7 mouse cellular contexts compared by ENCODE assay signal in the genomic region with DNA sequence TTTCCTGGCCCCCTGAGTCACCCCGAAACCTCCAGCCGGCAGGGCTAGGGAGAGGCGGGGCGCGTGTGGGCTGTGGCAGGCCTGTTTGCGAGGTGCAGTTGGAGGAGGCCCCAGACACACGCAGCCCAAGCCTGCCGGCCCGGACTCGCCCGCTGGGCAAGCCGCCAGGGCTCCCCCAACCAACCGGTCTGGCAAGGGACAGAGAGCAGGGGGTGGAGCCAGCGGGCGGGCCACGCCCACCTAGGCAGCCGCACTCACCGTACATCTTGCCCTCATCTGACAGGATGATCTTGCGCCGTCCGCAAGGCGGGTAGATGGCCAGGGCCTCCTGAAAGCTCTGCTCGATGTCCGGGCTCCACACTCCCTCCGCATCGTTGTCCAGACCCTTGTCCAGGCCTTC. TPM values are rescaled to one million over a fixed set of nuclear protein-coding genes. Genes with fewer than 3 reads are reported as not detected.
DNase-seq lines count a peak whose midpoint lies in the region; ATAC-seq lines count a peak whose summit lies in the region.

No protein-coding gene starts in this region.

- H3K4me1 ChIP-seq in hindbrain, embryonic 16.5 days (ENCODE audit: control insufficient read depth, insufficient read depth, low read depth, low read length), result peaks cover 18% of the 10 kb centered on the region

- intact Hi-C loops in gastrocnemius, postnatal 14 days (cut with DNase I; ENCODE audit: low total_unique reads), result no loop called here
- intact Hi-C loops in left cerebral cortex, postnatal 14 days (cut with DNase I), result no loop called here

- peak; percentile 83 for DNase-seq in adrenal gland, adult (ENCODE audit: inconsistent age in 2 of 2, low spot score in 1 of 2)
- DNase-seq in embryo, embryonic 11 days, result peak; percentile 82
- DNase-seq in gastrocnemius, postnatal 14 days, result peak; percentile 85
- peak; percentile 60 to 73 for DNase-seq in left cerebral cortex, postnatal 14 days (ENCODE audit: low spot score in 2 of 2)
- peak; percentile 73 for DNase-seq in right cerebral cortex, postnatal 4 days

- no peak overlapping the region for H3K27ac ChIP-seq in hindbrain, embryonic 16.5 days (ENCODE audit: low read depth, low read length)

- no peaks in the 10 kb centered on the region for H3K9me3 ChIP-seq in hindbrain, embryonic 16.5 days (ENCODE audit: control insufficient read depth, low read length)

- H3K9ac ChIP-seq in hindbrain, embryonic 16.5 days (ENCODE audit: low read depth, low read length), result peak overlapping the region; percentile 57

- no peaks in the 10 kb centered on the region for H3K36me3 ChIP-seq in hindbrain, embryonic 16.5 days (ENCODE audit: control insufficient read depth, insufficient read depth, low read length)

- peak; percentile 77 for ATAC-seq in hindbrain, embryonic 16.5 days
- peak; percentile 75 for ATAC-seq in megakaryocyte-erythroid progenitor cell, adult 5-6 weeks (replicated peaks; ENCODE audit: low FRiP score, low TSS enrichment, poor library complexity, severe bottlenecking)

- H3K27me3 ChIP-seq in hindbrain, embryonic 16.5 days (replicated peaks; ENCODE audit: control insufficient read depth, insufficient read depth, low read length), result no peaks in the 10 kb centered on the region; the same call in 1 of the 2 replicates

- WGBS in hindbrain, embryonic 16.5 days, result 4% methylated on average over 26 of the region's 26 CpGs

- peak overlapping the region; percentile 29 for H3K4me3 ChIP-seq in hindbrain, embryonic 16.5 days (ENCODE audit: low read length)

- H3K4me2 ChIP-seq in hindbrain, embryonic 16.5 days (ENCODE audit: low read length), result peak overlapping the region; percentile 54

RNA-seq across cellular contexts. Expression of a gene that starts 9.5 kb away (rescaled TPM):
- 10 to 100 TPM in 1 of 2 experiments, 1 to 10 TPM in 1; 9.3 to 11.5 TPM for total RNA-seq in gastrocnemius, postnatal 14 days (2021)
- 1.4 and 2.0 TPM in 2 replicates for polyA plus RNA-seq in hindbrain, embryonic 16.5 days (2015; fragmentation: Nextera tagmentation; extraction: Ambion mirVana)
- total RNA-seq in left cerebral cortex, postnatal 14 days (2021), result 1 to 10 TPM; 2.4 to 3.3 TPM
- 0.20 and 0.37 TPM in 2 replicates for total RNA-seq in megakaryocyte-erythroid progenitor cell, adult 5-6 weeks (2014; fragmentation: Nextera tagmentation)
- total RNA-seq in megakaryocyte-erythroid progenitor cell, adult 5-6 weeks (2017), result 0.30 TPM in 1 of 2 replicates, not detected in the other

RNA-seq across cellular contexts. Expression of a gene that starts 12.8 kb away (rescaled TPM):
- 100 to 1,000 TPM; 541 to 620 TPM for total RNA-seq in gastrocnemius, postnatal 14 days (2021)
- 287 and 323 TPM in 2 replicates for polyA plus RNA-seq in hindbrain, embryonic 16.5 days (2015; fragmentation: Nextera tagmentation; extraction: Ambion mirVana)
- 100 to 1,000 TPM; 365 to 369 TPM for total RNA-seq in left cerebral cortex, postnatal 14 days (2021)
- total RNA-seq in megakaryocyte-erythroid progenitor cell, adult 5-6 weeks (2014; fragmentation: Nextera tagmentation), result 3,438 and 3,746 TPM in 2 replicates
- 861 and 1,170 TPM in 2 replicates for total RNA-seq in megakaryocyte-erythroid progenitor cell, adult 5-6 weeks (2017)

RNA-seq across cellular contexts. Expression of a gene that starts 23.9 kb away (rescaled TPM):
- total RNA-seq in gastrocnemius, postnatal 14 days (2021), result not detected
- 1.5 and 1.6 TPM in 2 replicates for polyA plus RNA-seq in hindbrain, embryonic 16.5 days (2015; fragmentation: Nextera tagmentation; extraction: Ambion mirVana)
- total RNA-seq in left cerebral cortex, postnatal 14 days (2021), result under 1 TPM in 1 of 2 experiments, not detected in 1; 0.66 TPM
- total RNA-seq in megakaryocyte-erythroid progenitor cell, adult 5-6 weeks (2014; fragmentation: Nextera tagmentation), result not detected in 2 replicates
- 0.99 TPM in 1 of 2 replicates, not detected in the other for total RNA-seq in megakaryocyte-erythroid progenitor cell, adult 5-6 weeks (2017)

RNA-seq across cellular contexts. Expression of a gene that starts 27.8 kb away (rescaled TPM):
- 10 to 100 TPM; 10.2 to 10.4 TPM for total RNA-seq in gastrocnemius, postnatal 14 days (2021)
- polyA plus RNA-seq in hindbrain, embryonic 16.5 days (2015; fragmentation: Nextera tagmentation; extraction: Ambion mirVana), result 25.0 and 25.7 TPM in 2 replicates
- total RNA-seq in left cerebral cortex, postnatal 14 days (2021), result 10 to 100 TPM; 28.3 to 29.6 TPM
- 47.6 and 82.8 TPM in 2 replicates for total RNA-seq in megakaryocyte-erythroid progenitor cell, adult 5-6 weeks (2014; fragmentation: Nextera tagmentation)
- 21.0 and 56.9 TPM in 2 replicates for total RNA-seq in megakaryocyte-erythroid progenitor cell, adult 5-6 weeks (2017)
